Mouse (Mus musculus) retina, postnatal 7 days (tissue): ENCODE data around the gene Tuba1a.
"Not testable (repeated sequence)": the region's sequence is repeated elsewhere in the genome, so short reads cannot be mapped to it uniquely, and the experiment has no call there.

Experiments
- DNase-seq: peaks from one replicate; pipeline ENCODE4 v3.0.0-alpha.2; 2012; ENCODE audit warnings: low read depth, low spot score

Gene Tuba1a

GRCm38 (mm10) chr15:98985982-98986715 is 32.6 kb upstream of the Tuba1a start:
- DNase-seq: no peak

- no peak for DNase-seq
Measured at GRCm38 (mm10) chr15:98985240-98985981, 31.9 kb upstream of the Tuba1a start.

- DNase-seq: no peak
Measured at GRCm38 (mm10) chr15:98984681-98985080, 31.2 kb upstream of the Tuba1a start.

GRCm38 (mm10) chr15:98983431-98984081 is 30.1 kb upstream of the Tuba1a start:
- DNase-seq: no peak

DNA sequence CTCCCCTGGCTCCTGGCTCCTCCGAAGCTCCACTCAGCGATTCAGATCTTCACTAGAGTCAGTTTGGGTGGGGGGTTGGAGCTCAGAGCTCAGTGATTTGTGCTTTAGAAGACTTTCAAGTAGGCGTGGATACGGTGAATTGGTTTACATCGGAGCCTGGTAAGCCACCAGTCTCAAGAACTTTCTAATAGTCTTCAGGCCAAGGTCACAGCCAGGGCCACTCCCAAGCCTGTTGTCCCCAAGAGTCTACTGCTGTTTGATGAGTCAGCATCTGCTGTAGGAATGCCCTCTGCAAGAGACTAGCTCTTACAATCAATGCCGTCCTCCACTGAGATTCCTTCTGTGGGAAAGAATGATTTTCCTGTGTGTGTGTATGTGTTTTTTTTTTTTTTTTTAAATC is 28.6 kb upstream of the Tuba1a start:
- no peak for DNase-seq

DNA sequence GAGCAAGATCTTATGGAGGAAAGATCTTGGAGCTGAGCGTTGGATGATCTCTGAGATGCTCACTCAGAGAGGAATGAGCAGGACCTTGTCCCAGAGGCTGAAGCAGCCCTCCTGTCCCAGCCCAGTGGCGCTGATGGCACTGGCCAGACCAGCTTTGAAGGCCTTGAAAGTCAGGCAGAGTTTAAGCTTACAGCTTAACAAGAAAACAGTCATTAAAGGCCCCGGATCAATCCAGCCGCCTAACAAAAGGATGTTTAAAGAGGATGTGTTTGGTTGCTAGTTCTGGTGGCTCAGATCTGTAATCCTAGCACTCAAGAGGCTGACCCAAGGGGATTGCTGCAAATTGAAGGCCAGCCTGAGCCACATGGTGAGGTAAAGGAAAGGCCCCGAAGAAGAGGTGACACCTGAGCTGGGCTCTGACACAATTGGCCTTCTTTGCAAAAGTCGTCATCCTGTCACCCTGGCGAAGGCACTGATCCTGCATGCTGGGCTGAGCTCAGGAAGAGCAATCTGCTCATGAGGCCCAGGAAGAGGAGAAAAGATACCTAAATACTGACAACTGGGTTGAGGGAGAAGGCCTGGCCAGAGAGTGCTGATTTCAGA is 26.6 kb upstream of the Tuba1a start:
- DNase-seq: no peak

DNA sequence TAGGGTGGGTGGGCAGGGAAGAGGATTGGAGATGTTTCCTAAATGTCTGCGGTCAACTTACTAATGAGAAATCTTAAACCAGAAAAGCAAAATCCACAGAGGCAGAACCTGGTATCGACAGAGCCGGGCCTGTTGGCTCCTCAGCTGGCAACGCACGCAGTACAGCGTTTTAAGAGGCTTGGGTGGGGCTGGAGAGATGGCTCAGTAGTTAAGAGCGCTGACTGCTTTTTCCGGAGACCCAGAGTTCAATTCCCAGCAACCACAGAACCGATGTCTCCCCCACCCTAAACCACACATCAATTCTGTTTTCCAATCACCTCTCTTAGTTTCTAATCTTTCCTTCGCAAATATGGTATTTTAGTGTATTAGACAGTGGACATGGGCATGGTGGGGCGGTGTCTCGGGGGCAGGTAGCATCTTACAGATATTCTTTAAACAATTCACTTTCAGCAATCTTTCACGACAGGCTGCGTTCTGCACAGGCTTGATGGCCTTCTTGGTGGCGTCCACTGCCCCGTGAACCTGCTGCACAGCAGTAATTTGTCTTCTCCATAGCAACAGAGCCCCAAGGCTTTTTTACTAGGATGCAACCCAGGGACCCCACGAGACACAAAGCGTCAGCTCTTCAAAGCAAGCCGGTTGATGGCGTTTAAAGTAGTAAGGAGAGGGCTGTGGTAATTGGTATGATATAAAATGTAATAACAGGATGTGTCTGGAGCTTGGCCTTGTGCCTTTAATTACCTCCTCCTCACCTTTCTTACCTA is 25.1 kb upstream of the Tuba1a start:
- no peak for DNase-seq

GRCm38 (mm10) chr15:98977759-98978408 is 24.4 kb upstream of the Tuba1a start:
- no peak for DNase-seq

- DNase-seq: no peak
Measured at GRCm38 (mm10) chr15:98976763-98977758, 23.6 kb upstream of the Tuba1a start.

DNA sequence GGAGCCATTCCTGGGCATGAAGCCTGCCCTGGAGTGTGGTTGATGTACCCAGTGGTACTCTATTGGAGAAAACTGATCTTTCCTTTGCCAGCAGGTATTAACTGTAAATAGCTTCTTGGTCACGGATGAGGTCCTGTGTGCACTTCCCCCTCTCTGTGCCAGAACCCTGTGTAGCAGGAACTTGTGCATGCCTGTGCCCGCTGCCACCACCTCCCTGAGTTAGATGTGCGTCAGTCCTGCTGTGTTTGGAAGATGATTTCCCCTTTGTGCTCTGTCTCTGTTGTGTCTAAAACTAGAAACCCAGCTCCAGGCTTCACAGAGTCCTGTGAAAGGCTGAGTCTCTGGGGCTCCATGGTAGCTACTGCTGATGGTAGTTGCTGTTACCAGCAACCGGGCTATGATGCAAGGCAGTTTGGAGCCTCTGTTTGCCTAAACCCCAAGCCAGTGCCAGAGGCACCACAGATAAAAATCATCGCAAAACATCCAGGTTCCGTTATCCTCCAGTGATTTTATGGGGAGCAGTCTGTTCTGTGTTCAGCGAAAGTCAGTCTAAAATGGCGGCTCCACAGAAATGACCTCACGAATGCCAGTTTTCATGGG is 19.6 kb upstream of the Tuba1a start:
- DNase-seq: no peak

- DNase-seq: not testable (repeated sequence)
Measured at GRCm38 (mm10) chr15:98971576-98972320, 18.2 kb upstream of the Tuba1a start.

DNA sequence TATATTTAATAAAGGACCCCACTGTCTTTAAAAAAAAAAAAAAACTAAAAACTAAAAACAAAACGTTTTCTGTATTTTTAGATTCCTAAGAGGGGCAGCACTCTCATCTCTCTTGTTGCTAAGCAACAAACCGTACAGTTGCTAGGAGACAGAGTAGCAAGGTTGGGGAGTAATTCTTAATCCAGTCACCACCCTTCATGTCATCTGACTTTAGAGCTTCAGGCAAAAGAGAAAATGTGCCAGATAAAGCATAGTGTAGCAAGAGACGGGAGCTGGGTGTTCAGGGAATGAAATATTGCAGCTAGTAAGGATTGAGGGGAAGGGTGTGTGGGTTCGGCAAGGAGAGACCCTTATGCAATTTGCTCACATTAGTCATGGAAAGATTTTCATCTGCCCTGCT is 17.6 kb upstream of the Tuba1a start:
- DNase-seq: no peak

- no peak for DNase-seq
Measured at GRCm38 (mm10) chr15:98969372-98970101, 16.0 kb upstream of the Tuba1a start.

DNA sequence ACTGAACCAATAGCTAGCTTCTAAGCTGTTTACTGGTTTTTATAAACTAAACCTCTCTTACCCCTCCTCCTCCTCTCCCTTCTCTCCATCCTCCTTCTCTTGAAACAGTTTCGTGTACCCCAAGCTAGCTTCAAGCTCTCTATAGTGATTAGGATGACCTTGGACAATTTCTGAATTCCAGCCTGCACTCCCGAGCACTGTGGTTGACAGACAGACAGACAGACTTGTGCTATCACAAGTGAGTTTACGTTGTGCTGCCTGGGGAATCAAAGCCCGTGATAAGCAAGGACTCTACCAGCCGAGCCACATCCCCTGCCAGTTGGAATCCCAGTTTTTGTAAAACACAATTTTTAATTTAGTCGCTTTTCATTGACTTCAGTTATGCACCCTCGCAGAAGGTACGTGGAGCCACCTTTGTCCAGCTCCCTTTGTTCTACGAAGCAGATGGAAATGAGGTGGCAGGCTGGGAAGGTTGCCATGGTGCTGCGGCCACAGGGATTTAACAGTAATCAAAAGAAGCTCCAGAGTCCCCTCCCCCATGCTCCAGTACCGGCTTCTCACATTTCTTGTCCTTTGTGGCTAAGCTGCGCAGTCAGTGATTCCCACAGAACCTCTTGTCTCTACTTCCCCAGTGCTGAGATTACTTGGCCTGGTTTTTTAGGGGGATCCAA is 15.3 kb upstream of the Tuba1a start:
- DNase-seq: peak; percentile 75

GRCm38 (mm10) chr15:98959531-98959930 is 6.0 kb upstream of the Tuba1a start:
- no peak for DNase-seq

DNA sequence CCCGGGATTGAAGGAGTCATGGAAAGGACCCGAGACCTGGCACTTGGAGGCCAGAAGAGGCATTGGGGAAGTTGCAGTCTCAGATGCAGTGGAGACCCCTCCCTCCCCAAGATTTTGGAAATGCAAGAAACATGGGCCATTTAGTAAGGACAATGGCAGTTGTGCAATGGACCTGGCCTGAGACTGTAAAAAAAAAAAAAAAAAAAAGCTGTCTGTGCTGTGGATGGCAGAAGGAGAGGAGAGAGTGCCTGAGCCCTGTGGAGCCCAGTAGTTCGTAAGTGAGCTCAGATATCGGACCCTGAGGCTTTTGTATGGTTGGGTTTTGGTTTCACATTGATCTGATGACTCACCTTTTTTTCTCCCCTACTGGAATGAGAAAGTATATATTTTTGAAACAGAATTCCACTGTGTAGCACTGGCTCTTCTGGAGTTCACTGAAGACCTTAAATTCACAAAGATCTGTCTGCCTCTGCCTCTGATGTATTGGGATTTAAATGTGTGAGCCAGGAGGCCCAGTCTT is 5.5 kb upstream of the Tuba1a start:
- DNase-seq: no peak

DNA sequence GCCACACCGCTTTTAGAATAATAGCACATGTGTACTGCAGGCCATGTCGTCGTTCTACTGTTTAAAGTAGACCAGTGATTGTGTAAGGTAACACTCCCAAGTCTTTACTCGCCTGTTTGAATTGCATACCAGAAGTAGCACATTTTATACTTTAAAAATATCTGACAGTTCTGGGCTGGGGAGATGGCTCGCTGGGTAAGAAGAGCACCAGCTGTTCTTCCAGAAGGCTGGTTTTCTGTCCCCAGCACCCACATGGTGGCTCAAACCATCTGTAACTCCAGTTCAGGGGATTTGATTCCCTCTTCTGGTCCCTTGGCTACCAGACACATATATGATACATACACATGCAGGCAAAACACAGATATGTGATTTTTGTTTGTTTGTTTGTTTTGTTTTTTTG is 4.0 kb upstream of the Tuba1a start:
- DNase-seq: no peak
